Mouse (Mus musculus) G1E (cell line): ENCODE measurements around the gene Gne.

ENCODE experiments used
- CTCF ChIP-seq: IDR thresholded peaks from 2 replicates; pipeline ENCODE4 v1.5.1; 2012; ENCODE audit warnings: low read depth, low read length, inconsistent platforms, mixed read lengths
- GATA1 ChIP-seq: IDR thresholded peaks from 2 replicates; pipeline ENCODE4 v1.6.1; 2012; ENCODE audit warnings: borderline replicate concordance, low read length, inconsistent platforms, mixed read lengths

DNA sequence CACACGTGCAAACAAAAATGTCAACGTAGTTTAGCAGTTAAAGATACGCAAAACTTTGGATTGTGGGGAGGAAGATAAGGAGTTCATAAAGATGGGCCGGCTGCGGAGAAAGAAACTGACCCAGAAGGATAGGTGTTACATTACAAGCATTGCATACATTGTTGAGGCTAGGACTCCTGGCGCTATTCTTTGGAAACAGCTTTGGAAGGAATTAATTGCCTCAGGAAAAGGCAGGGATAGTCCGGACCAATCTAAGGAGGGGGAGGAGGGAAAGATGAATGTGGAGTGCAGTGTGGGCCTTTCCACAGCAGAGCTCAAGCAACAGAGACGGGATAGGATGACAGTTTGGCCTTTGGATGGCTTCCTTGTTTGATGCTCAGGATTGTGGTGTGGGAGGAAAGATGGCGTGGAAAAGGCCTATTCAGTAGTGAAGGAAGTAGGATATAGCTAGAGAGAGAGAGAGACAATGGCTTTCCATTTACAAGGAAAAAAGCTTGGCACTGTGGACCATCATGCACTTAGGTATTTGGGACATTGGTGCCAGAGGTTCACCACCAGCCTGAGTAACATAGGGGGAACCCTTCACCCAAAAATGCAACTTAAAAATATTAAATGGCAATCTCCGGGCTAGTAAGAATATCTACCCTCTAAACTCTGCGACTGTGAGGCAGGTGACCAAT lies 70.4 kb downstream of the Gne start:
- TF ChIP-seq CTCF = no peak
- no peak for TF ChIP-seq GATA1
